Mouse (Mus musculus) E14TG2a.4 (cell line): ENCODE data around the gene Ppara.

ENCODE experiments used
- H3K27me3 ChIP-seq: 2 replicates; pipeline ENCODE4 v1.6.1; 2014; ENCODE audit warnings: low read length, control low read depth; ENCODE audit not compliant: insufficient read depth
- H3K36me3 ChIP-seq: 2 replicates; pipeline ENCODE4 v1.6.1; 2014; ENCODE audit warnings: low read length, control low read depth; ENCODE audit not compliant: insufficient read depth
- H3K4me1 ChIP-seq: replicated peaks from 2 replicates; pipeline ENCODE4 v1.6.1; 2014; ENCODE audit warnings: low read depth, low read length, control low read depth
- H3K4me3 ChIP-seq: replicated peaks from 2 replicates; pipeline ENCODE4 v1.5.1; 2014; ENCODE audit warnings: mild to moderate bottlenecking, low read length
- H3K9me3 ChIP-seq: 2 replicates; pipeline ENCODE4 v1.6.1; 2014; ENCODE audit warnings: low read length, control low read depth
- CTCF ChIP-seq: conservative IDR thresholded peaks from 2 replicates; pipeline ENCODE4 v1.5.1; 2014; ENCODE audit warnings: low read length
- NANOG ChIP-seq: IDR thresholded peaks from 2 replicates; pipeline ENCODE4 v1.6.1; 2014; ENCODE audit warnings: borderline replicate concordance, low read length, mixed read lengths
- POU5F1 ChIP-seq: IDR thresholded peaks from 2 replicates; pipeline ENCODE4 v1.6.1; 2014; ENCODE audit warnings: low read length, borderline replicate concordance

The Ppara gene

DNA sequence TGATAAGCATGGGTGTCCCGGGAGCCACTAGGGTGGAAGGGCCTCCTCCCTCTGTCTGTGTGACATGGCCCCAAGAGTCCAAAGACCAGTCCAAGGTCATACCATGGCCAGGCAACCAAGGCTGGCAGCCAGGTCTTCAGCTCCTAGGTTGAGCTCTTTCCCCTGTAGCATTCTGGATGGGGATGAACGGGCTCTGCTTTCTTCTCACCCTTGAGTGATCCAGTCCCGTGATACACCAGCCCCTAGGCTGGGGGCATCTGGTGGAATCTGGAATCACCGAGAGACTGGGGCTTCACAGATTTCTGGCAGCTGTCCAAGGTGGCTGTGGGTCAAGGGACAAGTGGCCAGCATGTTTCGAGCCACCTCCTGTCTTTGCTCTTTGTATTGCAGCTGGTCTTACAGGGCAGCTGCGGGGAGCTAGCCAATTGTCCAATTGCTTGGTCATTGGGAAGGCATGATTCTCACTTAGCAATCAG, 14.4 kb upstream of the Ppara start:
- H3K4me1 ChIP-seq, result peaks cover 4% of the 10 kb centered on the region; the same call in 1 of the 2 replicates
- no peak overlapping the region for H3K4me3 ChIP-seq
- peaks cover 37% of the 10 kb centered on the region for H3K27me3 ChIP-seq
- TF ChIP-seq POU5F1, result no peak
- TF ChIP-seq NANOG, result no peak
- TF ChIP-seq CTCF, result no peak
- no peaks in the 10 kb centered on the region for H3K36me3 ChIP-seq
- no peaks in the 10 kb centered on the region for H3K9me3 ChIP-seq

DNA sequence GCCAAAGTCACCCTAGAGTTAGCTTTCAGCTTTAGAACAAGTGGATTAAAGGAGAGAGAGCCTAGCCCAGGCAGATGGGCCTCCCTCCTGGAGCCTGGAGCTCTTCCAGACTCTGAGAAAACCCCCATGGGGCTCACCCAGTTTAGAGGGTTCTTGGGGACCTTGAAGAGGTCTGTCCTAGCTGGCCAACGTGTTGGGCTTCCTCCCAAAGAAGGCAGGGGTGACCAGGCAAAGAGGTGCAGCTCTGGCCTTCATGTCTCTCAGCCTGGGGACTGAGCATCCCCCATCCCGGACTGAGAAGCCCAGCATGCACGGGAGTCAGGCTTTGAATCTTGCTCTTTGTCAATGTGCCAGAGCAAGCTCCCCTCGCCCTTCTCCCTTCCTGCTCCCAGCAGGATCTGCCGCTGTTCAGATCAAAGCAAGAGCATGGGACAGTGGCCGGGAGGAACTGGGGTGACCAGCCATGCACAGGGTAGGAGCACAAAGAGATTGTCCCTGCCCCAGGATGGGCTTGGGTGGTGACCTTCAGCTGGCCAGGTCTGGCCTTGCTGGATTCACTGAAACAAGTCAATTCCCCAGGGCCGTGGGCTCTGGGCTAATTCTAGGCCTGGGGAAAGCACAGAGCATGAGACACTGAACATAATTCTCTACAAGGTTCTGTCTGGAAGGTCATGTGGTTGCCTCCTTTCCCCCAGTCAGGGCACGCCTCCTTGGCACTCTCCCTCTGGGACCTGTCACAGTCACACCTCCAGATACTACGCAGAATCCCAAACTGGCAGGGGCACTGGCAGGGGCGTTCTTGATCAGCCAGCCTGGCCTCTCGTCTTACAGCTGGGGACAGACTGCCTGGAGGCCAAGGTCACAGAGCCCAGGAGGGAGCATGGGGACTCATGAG, 10.3 kb upstream of the Ppara start:
- Histone ChIP-seq H3K36me3 (no peaks in the 10 kb centered on the region), H3K27me3 (peaks cover 40% of the 10 kb centered on the region), H3K9me3 (no peaks in the 10 kb centered on the region), H3K4me3 (no peak overlapping the region), H3K4me1 (no peaks in the 10 kb centered on the region)
- TF ChIP-seq CTCF (no peak; the same call in 1 of the 2 replicates), POU5F1 (no peak), NANOG (no peak)

DNA sequence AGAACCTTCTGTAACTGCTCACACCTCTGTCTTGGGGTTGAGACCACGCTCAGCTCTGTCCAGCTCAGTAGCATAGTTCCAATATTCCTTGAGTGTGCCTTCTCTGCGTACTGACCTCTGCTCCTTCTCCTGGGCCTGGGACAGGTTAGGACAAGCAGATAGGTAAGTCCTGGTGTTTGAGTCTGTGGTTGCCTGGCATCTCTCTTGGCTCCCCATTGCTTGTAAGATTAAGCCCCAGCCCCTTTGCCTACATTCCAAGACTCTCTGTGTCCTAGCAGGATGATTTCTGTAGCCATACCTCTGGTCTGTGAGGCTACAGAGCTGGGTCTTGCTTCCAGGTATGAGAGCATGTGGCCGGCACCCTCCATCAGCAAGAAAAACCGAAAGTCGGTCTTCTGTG, 6.6 kb upstream of the Ppara start:
- no peak overlapping the region for H3K4me3 ChIP-seq
- no peaks in the 10 kb centered on the region for H3K36me3 ChIP-seq
- peaks cover 34% of the 10 kb centered on the region for H3K27me3 ChIP-seq
- H3K4me1 ChIP-seq, result no peaks in the 10 kb centered on the region
- H3K9me3 ChIP-seq, result no peaks in the 10 kb centered on the region
- TF ChIP-seq CTCF (no peak), POU5F1 (no peak), NANOG (no peak)

DNA sequence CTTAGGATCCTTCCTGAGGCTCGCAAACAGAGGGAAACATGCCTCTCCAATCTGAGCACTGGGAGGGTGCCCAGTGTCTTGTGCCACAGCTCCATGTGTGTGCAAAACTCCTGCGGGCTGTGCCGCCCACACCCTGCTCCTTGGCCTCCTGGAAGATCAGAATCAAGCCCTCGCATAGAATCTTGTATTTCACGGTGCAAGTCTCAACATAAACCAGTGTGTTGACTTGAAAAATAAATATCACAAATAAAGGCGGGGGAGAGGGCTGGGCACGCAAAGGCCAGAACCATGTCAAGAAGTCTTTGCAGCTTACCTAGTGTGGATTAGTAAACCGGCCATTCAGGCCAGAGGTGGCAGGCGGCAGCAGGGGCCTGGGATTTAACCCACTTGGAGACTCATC, 5.5 kb upstream of the Ppara start:
- Histone ChIP-seq H3K9me3 (no peaks in the 10 kb centered on the region), H3K4me3 (no peak overlapping the region), H3K27me3 (peaks cover 39% of the 10 kb centered on the region), H3K4me1 (peaks cover 2% of the 10 kb centered on the region; the same call in 1 of the 2 replicates), H3K36me3 (no peaks in the 10 kb centered on the region)
- TF ChIP-seq NANOG (no peak), POU5F1 (no peak), CTCF (no peak)

DNA sequence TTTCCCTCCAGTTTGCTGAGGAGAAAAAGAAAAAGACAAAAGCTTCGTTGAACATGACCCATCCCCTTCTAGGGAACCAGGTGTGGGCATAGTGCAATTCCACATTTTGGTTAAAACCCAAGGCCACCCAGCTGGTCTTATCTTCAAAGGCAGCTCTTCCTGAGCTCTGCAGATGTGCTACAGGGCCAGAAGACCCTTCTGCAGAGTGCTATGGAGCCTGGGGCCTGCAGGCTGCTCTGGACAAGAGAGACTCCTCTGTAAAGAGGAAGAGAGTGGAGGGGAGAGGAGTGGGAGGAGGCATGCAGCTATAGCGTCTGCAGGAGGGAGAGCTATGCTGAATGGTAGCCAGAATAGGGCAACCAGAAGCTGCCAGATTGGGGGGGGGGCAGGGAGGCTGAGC, 4.8 kb upstream of the Ppara start:
- no peaks in the 10 kb centered on the region for H3K9me3 ChIP-seq
- H3K4me1 ChIP-seq, result peaks cover 8% of the 10 kb centered on the region; the same call in 1 of the 2 replicates
- peaks cover 40% of the 10 kb centered on the region for H3K27me3 ChIP-seq
- TF ChIP-seq CTCF (no peak), NANOG (no peak), POU5F1 (no peak)
- no peak overlapping the region for H3K4me3 ChIP-seq
- H3K36me3 ChIP-seq, result no peaks in the 10 kb centered on the region

DNA sequence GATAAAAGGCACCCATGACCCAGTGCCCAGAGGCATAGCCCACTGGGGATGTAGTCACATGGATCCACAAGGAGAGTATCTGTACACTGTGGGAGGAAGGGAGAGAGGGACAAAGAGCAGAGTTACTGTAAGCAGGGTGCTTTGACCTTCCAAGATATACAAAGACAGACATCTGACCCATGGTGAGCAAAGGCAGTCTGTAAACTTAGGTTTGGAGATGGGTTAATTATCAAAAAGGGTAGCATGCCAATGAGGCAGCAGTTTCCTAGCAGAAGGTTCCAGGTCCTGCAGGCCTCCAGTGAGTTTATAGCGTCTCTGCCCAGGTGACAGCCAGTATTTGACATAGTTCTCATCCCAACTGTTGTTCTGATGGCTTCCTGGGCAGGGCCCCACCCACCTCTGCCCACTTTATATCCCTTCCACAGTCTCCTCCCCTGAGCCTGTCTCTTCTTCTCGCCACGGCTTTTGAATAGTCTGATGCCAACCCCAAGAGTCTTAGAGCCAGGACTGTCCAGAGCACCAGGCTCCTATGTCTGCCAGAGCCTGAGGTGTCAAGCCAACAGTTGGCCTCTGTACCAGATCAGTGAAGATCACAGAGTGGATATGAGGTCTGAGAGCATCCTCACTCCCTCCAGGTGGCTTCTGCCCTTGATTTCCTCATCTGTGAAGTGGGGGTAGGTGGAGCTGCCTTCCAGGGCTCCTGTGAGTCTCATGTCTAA, 2.7 kb upstream of the Ppara start:
- no peak overlapping the region for H3K4me3 ChIP-seq
- TF ChIP-seq NANOG (no peak), CTCF (no peak), POU5F1 (no peak)
- H3K36me3 ChIP-seq, result no peaks in the 10 kb centered on the region
- H3K4me1 ChIP-seq, result peaks cover 15% of the 10 kb centered on the region
- H3K27me3 ChIP-seq, result peaks cover 57% of the 10 kb centered on the region
- no peaks in the 10 kb centered on the region for H3K9me3 ChIP-seq

DNA sequence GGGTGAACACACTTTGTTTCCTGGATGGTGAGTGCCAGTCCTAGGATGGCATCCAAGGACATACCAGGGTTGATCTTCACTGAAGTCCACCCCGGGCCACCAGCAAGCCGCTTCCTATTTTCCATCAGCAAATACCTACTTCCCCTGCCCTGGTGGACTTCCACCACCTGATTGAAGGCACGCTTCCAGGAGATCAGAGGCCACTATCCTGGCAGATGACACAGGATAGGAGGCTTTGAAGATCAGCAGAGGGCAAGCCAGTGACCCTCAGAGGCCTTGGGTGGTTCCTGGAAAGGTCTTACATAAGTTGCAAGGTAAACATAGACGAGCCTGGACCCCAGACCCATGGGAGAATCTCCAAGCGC, 2.2 kb upstream of the Ppara start:
- Histone ChIP-seq H3K9me3 (no peaks in the 10 kb centered on the region), H3K4me1 (peaks cover 15% of the 10 kb centered on the region), H3K4me3 (no peak overlapping the region), H3K27me3 (peaks cover 61% of the 10 kb centered on the region), H3K36me3 (no peaks in the 10 kb centered on the region)
- TF ChIP-seq POU5F1, result no peak
- no peak for TF ChIP-seq NANOG
- no peak for TF ChIP-seq CTCF

DNA sequence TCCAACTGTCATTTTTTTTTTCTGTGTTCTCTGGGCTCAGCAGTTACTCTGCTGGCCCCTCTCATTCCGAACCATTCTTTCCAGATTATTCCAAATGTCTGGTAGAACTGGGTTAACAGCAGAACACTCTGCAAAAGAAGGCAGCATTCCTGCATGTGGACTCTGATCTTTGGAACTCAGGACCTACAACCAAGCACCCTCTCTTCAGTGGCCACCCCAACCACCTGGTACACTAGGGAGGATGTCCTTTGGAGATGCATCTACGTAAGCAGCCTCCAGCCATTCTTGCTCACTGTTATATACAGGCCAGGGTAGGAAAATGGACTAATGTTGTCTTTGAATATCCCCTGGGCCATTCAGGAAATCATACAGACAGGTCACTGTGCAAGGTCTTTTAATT, 1.1 kb upstream of the Ppara start:
- Histone ChIP-seq H3K27me3 (peaks cover 61% of the 10 kb centered on the region), H3K36me3 (no peaks in the 10 kb centered on the region), H3K4me3 (no peak overlapping the region), H3K9me3 (no peaks in the 10 kb centered on the region), H3K4me1 (peaks cover 15% of the 10 kb centered on the region)
- TF ChIP-seq POU5F1 (no peak), CTCF (no peak), NANOG (no peak)
